Mouse (Mus musculus): ENCODE measurements around the gene Pycard. TPM values are rescaled to one million over a fixed set of nuclear protein-coding genes. Genes with fewer than 3 reads are reported as not detected.

Pycard gene
- polyA plus RNA-seq, 1 experiment from 2014 or later: 72.1 TPM

DNA sequence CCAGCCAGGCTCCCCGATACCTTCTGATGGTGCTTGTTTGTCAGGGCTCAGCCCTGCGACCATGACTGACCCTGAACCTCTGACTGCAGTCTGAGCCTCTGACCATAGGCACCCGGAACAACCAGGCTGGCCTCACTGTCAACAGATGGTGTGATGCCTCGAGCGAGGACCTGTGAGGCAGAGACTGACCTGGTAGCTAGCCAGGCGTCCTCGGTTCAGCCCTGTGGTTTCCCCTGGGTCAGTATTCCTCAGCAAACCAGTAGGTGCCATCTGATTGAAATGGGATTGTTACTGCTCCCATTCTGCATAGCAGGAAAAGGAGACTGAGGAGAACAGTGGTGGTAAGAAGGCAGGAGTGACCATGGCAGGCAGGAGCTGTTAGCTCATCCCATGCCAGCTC lies 12.5 kb upstream of the Pycard start:
- H3K27me3 ChIP-seq (ENCODE audit: control insufficient read depth, insufficient read depth, low read length): no peaks in the 10 kb centered on the region
- 76% methylated on average over 7 of the region's 7 CpGs for whole genome bisulfite sequencing
- peaks cover 19% of the 10 kb centered on the region for H3K4me1 ChIP-seq (ENCODE audit: control insufficient read depth, insufficient read depth, low read length)
- ATAC-seq (replicated peaks; ENCODE audit: extremely low read depth, insufficient read depth, low FRiP score): no peak
- no peak overlapping the region for H3K4me2 ChIP-seq (ENCODE audit: low read depth, low read length)
- H3K27ac ChIP-seq (ENCODE audit: low read length): no peak overlapping the region
- H3K9me3 ChIP-seq (replicated peaks; ENCODE audit: control insufficient read depth, low read length): no peaks in the 10 kb centered on the region
- H3K36me3 ChIP-seq (ENCODE audit: control insufficient read depth, insufficient read depth): no peaks in the 10 kb centered on the region
- H3K9ac ChIP-seq (ENCODE audit: low read length): no peak overlapping the region
- H3K4me3 ChIP-seq (ENCODE audit: low read length): no peak overlapping the region

DNA sequence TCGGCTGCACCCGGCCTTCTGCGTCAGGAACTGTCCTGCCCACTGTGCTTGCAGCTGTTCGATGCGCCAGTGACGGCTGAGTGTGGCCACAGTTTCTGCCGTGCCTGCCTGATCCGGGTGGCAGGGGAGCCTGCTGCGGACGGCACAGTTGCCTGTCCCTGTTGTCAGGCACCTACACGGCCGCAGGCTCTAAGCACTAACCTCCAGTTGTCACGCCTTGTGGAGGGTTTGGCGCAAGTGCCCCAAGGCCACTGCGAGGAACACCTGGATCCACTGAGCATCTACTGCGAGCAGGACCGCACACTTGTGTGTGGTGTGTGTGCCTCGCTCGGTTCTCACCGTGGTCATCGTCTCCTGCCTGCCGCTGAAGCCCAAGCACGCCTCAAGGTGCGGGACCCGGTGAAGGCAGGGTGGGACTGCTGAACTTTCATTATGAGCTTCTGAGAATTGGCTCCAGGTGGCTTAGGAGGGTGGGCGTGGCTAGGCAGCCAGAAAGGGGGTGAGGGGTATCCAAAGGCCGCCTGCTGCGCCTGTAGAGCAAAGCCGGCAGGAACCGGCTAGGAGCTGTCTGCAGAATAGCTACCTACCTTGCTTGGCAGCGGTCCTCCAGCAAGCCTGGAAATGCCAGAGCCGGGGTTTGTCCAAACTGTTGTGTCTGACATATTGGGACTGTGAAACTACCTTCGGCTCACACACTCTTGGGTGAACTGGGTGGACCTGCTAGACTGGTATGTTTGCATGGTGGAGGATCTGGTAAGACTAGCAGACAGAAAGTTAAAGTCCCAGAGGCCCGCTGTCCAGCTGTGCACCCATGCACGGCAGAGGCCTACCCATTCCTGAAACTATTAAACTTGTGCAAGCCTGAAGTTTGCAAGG lies 11.1 kb upstream of the Pycard start:
- Histone ChIP-seq H3K27ac (ENCODE audit: low read length) (no peak overlapping the region), H3K4me1 (ENCODE audit: control insufficient read depth, insufficient read depth, low read length) (peaks cover 19% of the 10 kb centered on the region), H3K9ac (ENCODE audit: low read length) (peak overlapping the region; percentile 41), H3K4me3 (ENCODE audit: low read length) (no peak overlapping the region), H3K27me3 (ENCODE audit: control insufficient read depth, insufficient read depth, low read length) (no peaks in the 10 kb centered on the region), H3K36me3 (ENCODE audit: control insufficient read depth, insufficient read depth) (no peaks in the 10 kb centered on the region), H3K4me2 (ENCODE audit: low read depth, low read length) (peak overlapping the region; percentile 41), H3K9me3 (replicated peaks; ENCODE audit: control insufficient read depth, low read length) (no peaks in the 10 kb centered on the region)
- 32% methylated on average over 35 of the region's 35 CpGs for WGBS
- ATAC-seq (replicated peaks; ENCODE audit: extremely low read depth, insufficient read depth, low FRiP score): 0 out of 2 replicates have a peak, but pooled peaks have one; percentile 20

DNA sequence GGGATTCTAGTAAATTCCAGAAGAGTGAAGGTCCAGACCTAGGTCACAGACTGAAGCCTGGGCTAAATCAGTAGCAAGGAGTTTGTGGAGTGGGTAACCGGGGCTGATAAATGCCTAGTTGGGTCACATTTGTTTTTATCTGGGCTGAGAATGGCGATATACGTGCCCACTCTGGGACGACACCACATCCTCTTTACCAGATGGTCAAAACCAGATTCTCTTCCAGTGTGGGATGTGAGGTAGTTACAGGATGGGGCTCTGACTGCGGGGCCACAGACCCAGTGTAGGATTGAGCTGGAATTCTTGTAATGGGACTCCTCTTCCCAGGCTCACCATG lies 10.5 kb upstream of the Pycard start:
- Histone ChIP-seq H3K9me3 (replicated peaks; ENCODE audit: control insufficient read depth, low read length) (no peaks in the 10 kb centered on the region), H3K27ac (ENCODE audit: low read length) (no peak overlapping the region), H3K4me3 (ENCODE audit: low read length) (no peak overlapping the region), H3K27me3 (ENCODE audit: control insufficient read depth, insufficient read depth, low read length) (no peaks in the 10 kb centered on the region), H3K4me1 (ENCODE audit: control insufficient read depth, insufficient read depth, low read length) (peaks cover 22% of the 10 kb centered on the region), H3K36me3 (ENCODE audit: control insufficient read depth, insufficient read depth) (no peaks in the 10 kb centered on the region), H3K9ac (ENCODE audit: low read length) (peak overlapping the region; percentile 41), H3K4me2 (ENCODE audit: low read depth, low read length) (peak overlapping the region; percentile 41)
- ATAC-seq (replicated peaks; ENCODE audit: extremely low read depth, insufficient read depth, low FRiP score): 0 out of 2 replicates have a peak, but pooled peaks have one; percentile 33
- WGBS: 35% methylated on average over 5 of the region's 5 CpGs

DNA sequence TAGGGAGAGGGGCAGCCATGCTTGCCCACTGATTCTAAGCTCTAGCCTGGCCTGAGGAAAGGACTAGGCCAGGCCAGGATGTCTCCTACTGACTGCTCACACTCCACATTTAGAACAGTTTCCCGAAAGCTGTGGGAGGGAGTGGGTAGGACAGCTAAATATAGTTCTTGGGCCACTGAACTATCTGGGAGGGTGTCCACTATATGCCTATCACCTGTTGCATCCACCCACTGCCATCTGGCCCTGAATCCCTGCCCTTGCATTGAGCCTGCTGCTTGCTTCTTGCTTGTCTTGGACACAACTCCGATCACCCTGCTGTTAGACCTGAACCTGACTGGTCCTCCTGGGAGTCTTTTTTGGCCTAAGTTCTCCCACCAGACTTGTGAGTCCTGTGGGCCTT lies 10.0 kb upstream of the Pycard start, which contains the start of gene Trim72:
Gene Trim72, plus strand, starts transcription at position 262 of the 400 bp plus-strand sequence.
- Histone ChIP-seq H3K27me3 (ENCODE audit: control insufficient read depth, insufficient read depth, low read length) (no peaks in the 10 kb centered on the region), H3K9ac (ENCODE audit: low read length) (peak within 1 kb of the TSS; percentile 41), H3K4me2 (ENCODE audit: low read depth, low read length) (peak within 1 kb of the TSS; percentile 41), H3K4me1 (ENCODE audit: control insufficient read depth, insufficient read depth, low read length) (peaks cover 22% of the 10 kb centered on the region), H3K9me3 (replicated peaks; ENCODE audit: control insufficient read depth, low read length) (no peaks in the 10 kb centered on the region), H3K36me3 (ENCODE audit: control insufficient read depth, insufficient read depth) (no peaks in the 10 kb centered on the region), H3K27ac (ENCODE audit: low read length) (peak within 1 kb of the TSS; percentile 31; the same call in 1 of the 2 replicates), H3K4me3 (ENCODE audit: low read length) (no peak within 1 kb of the TSS)
- WGBS: 53% methylated on average over 2 of the region's 2 CpGs
- peak; percentile 56; the same call in 1 of the 2 replicates for ATAC-seq (replicated peaks; ENCODE audit: extremely low read depth, insufficient read depth, low FRiP score)

DNA sequence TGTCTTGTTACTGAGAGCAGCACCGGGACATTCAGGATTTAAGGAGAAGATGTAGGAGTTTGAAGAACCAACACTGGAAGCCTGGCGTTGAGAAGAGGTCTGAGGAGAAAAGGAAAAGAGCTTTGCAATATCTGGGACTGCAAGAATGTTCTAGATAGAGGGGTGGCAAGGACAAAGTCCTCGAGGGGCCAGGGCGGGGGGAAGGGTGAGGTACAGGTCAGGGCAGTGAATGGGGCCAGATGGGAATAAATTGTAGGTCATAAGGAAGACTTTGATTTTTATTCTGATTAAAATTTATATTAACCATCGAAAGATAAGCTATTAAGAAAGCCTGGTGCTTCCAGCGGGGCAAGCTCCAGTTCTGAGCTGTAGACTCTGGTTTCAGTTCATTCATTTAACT lies 9.4 kb upstream of the Pycard start:
- Histone ChIP-seq H3K4me3 (ENCODE audit: low read length) (no peak overlapping the region), H3K4me1 (ENCODE audit: control insufficient read depth, insufficient read depth, low read length) (peaks cover 22% of the 10 kb centered on the region), H3K9me3 (replicated peaks; ENCODE audit: control insufficient read depth, low read length) (no peaks in the 10 kb centered on the region), H3K36me3 (ENCODE audit: control insufficient read depth, insufficient read depth) (no peaks in the 10 kb centered on the region), H3K27ac (ENCODE audit: low read length) (peak overlapping the region; percentile 31; the same call in 1 of the 2 replicates), H3K27me3 (ENCODE audit: control insufficient read depth, insufficient read depth, low read length) (no peaks in the 10 kb centered on the region), H3K4me2 (ENCODE audit: low read depth, low read length) (no peak overlapping the region), H3K9ac (ENCODE audit: low read length) (peak overlapping the region; percentile 38; the same call in 1 of the 2 replicates)
- no peak for ATAC-seq (replicated peaks; ENCODE audit: extremely low read depth, insufficient read depth, low FRiP score)
- WGBS: 69% methylated on average over 6 of the region's 6 CpGs

DNA sequence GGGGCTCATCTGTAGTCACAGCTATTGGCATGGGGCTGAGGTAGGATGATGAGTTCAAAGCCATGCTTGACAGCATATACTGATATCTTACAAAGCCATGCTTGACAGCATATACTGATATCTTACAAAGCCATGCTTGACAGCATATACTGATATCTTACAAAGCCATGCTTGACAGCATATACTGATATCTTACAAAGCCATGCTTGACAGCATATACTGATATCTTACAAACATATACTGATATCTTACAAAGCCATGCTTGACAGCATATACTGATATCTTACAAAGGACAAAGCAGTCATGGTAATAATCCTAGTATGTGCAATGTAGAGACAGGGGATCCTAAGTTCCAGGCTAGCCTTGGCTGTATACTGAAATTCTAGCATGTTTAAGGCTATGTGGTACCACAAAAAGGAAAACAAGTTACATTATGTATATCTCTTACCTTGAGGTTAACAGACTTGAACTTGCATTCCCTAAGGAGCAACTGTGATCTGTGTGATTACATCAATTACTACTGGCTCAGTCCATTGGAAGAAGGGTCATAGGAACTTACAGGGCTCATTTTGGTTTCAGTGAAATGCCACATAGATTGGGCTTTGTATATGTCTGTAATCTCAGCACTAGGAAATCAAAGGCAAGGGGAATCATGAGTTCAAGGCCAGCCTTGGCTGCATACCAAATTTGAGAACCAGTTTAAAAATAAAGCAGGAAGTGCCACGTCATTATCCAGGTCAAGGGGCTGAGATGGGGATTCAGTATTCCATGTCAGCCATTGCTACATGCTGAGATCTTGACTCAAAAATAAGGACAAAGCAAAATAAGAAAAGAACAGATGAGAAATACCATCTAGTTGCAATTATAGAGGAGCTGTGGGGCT lies 6.6 kb upstream of the Pycard start:
- Histone ChIP-seq H3K4me2 (ENCODE audit: low read depth, low read length) (no peak overlapping the region), H3K36me3 (ENCODE audit: control insufficient read depth, insufficient read depth) (no peaks in the 10 kb centered on the region), H3K9ac (ENCODE audit: low read length) (no peak overlapping the region), H3K9me3 (replicated peaks; ENCODE audit: control insufficient read depth, low read length) (no peaks in the 10 kb centered on the region), H3K4me1 (ENCODE audit: control insufficient read depth, insufficient read depth, low read length) (peaks cover 22% of the 10 kb centered on the region), H3K27ac (ENCODE audit: low read length) (no peak overlapping the region), H3K4me3 (ENCODE audit: low read length) (no peak overlapping the region), H3K27me3 (ENCODE audit: control insufficient read depth, insufficient read depth, low read length) (no peaks in the 10 kb centered on the region)
- no peak for ATAC-seq (replicated peaks; ENCODE audit: extremely low read depth, insufficient read depth, low FRiP score)
- WGBS: 20% methylated on average over 1 of the region's 1 CpGs

DNA sequence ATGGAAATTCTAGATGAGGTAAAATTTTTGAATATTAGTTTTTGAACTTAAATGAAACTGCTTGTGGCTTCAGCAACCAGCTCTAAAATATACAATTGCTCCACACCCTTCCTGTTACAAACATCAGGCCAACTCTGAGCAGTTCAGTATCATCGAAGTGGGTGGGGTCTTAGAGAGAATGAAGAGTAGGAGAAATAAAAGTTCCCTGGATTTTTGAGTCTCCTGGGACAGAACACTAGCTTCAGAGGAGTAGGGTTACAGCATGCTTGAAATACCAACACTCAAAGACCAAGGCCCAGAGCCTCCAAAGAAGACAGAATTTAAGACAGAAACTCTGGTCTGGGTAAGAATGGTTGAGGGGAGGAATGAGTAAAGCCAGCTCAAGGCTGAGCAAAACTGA lies 5.8 kb upstream of the Pycard start:
- Histone ChIP-seq H3K9me3 (replicated peaks; ENCODE audit: control insufficient read depth, low read length) (no peaks in the 10 kb centered on the region), H3K27me3 (ENCODE audit: control insufficient read depth, insufficient read depth, low read length) (no peaks in the 10 kb centered on the region), H3K4me1 (ENCODE audit: control insufficient read depth, insufficient read depth, low read length) (peaks cover 19% of the 10 kb centered on the region), H3K36me3 (ENCODE audit: control insufficient read depth, insufficient read depth) (no peaks in the 10 kb centered on the region), H3K9ac (ENCODE audit: low read length) (no peak overlapping the region), H3K27ac (ENCODE audit: low read length) (no peak overlapping the region; the same call in 1 of the 2 replicates), H3K4me3 (ENCODE audit: low read length) (no peak overlapping the region), H3K4me2 (ENCODE audit: low read depth, low read length) (no peak overlapping the region)
- ATAC-seq (replicated peaks; ENCODE audit: extremely low read depth, insufficient read depth, low FRiP score): no peak
- 55% methylated on average over 1 of the region's 1 CpGs for WGBS

DNA sequence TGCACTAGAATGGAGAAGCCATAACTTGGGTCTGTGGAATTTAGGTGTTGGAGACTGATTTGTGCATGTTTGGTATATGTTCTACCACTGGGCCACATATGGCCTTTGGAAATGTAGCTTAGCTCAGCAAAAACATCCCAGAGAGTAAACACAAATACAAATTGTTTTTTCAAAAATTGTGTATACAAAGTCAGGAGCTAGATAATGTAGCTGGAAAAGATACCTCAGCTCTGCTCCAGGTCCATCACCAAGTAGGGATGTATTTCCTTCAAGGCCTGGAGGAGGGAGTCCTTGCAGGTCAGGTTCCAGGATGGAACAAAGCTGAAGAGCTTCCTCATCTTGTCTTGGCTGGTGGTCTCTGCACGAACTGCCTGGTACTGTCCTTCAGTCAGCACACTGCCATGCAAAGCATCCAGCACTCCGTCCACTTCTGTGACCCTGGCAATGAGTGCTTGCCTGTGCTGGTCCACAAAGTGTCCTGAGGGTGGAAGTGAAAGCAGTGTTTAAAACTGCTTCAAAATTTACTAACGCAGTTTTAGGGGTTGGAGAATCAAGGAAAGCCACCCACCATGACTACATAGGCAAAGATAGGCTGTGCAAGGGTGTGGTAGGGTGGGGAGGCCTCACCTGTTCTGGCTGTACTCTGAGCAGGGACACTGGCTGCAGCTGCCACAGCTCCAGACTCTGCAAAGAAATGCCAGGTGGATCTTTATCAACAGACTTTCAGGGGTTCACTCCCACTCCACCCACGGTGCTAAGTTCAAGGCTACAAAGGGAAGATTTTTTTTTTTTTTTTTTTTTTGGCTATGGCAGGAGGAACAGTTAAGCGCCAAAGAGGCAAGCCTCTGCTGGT lies 953 bp downstream of the Pycard start:
- Histone ChIP-seq H3K4me1 (ENCODE audit: control insufficient read depth, insufficient read depth, low read length) (peaks cover 16% of the 10 kb centered on the region), H3K4me2 (ENCODE audit: low read depth, low read length) (peak overlapping the region; percentile 76), H3K27ac (ENCODE audit: low read length) (peak overlapping the region; percentile 76), H3K36me3 (ENCODE audit: control insufficient read depth, insufficient read depth) (peaks cover 11% of the 10 kb centered on the region; the same call in 1 of the 2 replicates), H3K27me3 (ENCODE audit: control insufficient read depth, insufficient read depth, low read length) (no peaks in the 10 kb centered on the region), H3K4me3 (ENCODE audit: low read length) (peak overlapping the region; percentile 63), H3K9me3 (replicated peaks; ENCODE audit: control insufficient read depth, low read length) (no peaks in the 10 kb centered on the region), H3K9ac (ENCODE audit: low read length) (peak overlapping the region; percentile 76)
- WGBS: 32% methylated on average over 5 of the region's 5 CpGs
- 0 out of 2 replicates have a peak, but pooled peaks have one; percentile 34 for ATAC-seq (replicated peaks; ENCODE audit: extremely low read depth, insufficient read depth, low FRiP score)
